Mouse (Mus musculus): ENCODE measurements around the gene Cst7. TPM values are rescaled to one million over a fixed set of nuclear protein-coding genes. Genes with fewer than 3 reads are reported as not detected.

The Cst7 gene
- polyA plus RNA-seq, 1 experiment from 2014 or later = 7.5 TPM

DNA sequence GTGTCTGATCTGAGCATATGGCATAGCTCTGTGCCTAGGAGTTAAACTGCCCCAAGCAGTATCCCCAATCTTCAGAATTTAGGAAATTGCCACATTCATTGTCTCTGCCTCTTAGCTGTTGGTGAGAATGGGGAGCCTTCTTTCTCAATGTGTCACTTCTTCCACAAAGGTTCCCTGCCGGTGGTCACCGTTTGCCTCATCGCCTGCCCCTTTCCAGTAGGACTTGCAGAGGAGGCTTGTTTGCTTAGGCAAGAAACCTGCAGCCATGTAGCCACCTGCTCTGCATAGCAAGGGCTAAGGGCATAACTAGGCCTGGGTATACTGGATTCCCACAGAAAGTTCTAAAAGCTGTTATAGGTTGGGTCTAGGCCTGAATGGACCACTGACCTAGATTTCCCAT is 2.2 kb downstream of the Cst7 start:
- Histone ChIP-seq H3K4me3 (ENCODE audit: low read depth, low read length) (no peak overlapping the region), H3K9ac (replicated peaks) (no peak overlapping the region), H3K9me3 (ENCODE audit: low read length) (no peaks in the 10 kb centered on the region), H3K36me3 (replicated peaks; ENCODE audit: insufficient read depth, low read length) (no peaks in the 10 kb centered on the region), H3K27ac (ENCODE audit: low read depth) (no peak overlapping the region), H3K27me3 (ENCODE audit: insufficient read depth, low read length) (no peaks in the 10 kb centered on the region), H3K4me2 (ENCODE audit: low read depth, low read length) (no peak overlapping the region), H3K4me1 (ENCODE audit: insufficient read depth) (no peaks in the 10 kb centered on the region; the same call in 1 of the 2 replicates)
- DNase-seq = peak; percentile 12
- 59% methylated on average over 3 of the region's 3 CpGs for WGBS (ENCODE audit: insufficient replicate concordance)
- no peak for TF ChIP-seq CTCF (IDR thresholded peaks at IDR 0.05; ENCODE audit: low read depth)
- no peak for TF ChIP-seq EP300 (IDR thresholded peaks at IDR 0.05; ENCODE audit: low read depth)
- ATAC-seq = no peak

DNA sequence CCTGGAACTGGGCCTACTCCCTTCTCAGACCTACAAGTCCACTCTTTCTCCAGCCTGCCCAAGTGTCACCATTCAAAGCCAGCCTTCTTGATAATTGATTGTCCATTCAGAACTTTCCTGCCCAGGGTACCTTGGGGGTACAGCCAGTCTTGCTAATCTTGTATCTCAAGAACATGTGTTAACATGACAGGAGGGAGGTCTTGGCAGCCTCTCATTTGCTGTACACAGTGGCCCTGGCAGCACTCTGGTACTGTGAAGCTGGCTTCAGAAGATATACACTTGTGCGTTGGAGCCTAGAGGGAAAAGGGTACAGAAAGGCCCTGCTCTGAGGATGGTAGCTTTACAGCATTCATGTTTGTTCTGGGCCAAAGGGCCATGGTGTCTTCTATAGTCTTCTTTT is 6.0 kb downstream of the Cst7 start:
- Histone ChIP-seq H3K36me3 (replicated peaks; ENCODE audit: insufficient read depth, low read length) (no peaks in the 10 kb centered on the region; the same call in 1 of the 2 replicates), H3K4me3 (ENCODE audit: low read depth, low read length) (no peak overlapping the region), H3K4me1 (ENCODE audit: insufficient read depth) (no peaks in the 10 kb centered on the region), H3K27ac (ENCODE audit: low read depth) (no peak overlapping the region), H3K4me2 (ENCODE audit: low read depth, low read length) (no peak overlapping the region), H3K27me3 (ENCODE audit: insufficient read depth, low read length) (no peaks in the 10 kb centered on the region), H3K9me3 (ENCODE audit: low read length) (no peaks in the 10 kb centered on the region), H3K9ac (replicated peaks) (no peak overlapping the region)
- ATAC-seq = no peak
- TF ChIP-seq CTCF (IDR thresholded peaks at IDR 0.05; ENCODE audit: low read depth) (no peak), EP300 (IDR thresholded peaks at IDR 0.05; ENCODE audit: low read depth) (no peak)
- 75% methylated on average over 1 of the region's 1 CpGs for WGBS (ENCODE audit: insufficient replicate concordance)
- DNase-seq = no peak

DNA sequence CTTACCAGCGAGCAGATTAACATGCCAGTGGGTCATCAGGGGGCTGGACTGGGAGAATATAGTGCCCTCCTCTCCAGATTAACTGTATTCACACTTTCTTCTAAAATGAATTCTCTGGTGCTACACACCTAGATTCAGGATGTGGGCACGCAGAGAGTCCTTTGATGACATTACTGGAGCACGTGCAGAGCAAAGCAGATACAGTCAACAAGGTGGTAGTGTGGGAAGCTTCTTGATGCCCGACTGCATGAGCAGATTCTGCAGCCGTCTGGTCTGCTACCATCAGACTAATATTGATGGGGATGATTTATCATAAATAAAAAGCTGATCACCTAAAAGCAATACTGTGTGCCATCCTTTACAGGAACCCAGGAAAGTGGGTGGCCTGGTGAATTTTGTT is 8.4 kb downstream of the Cst7 start:
- peak; percentile 5 for DNase-seq
- TF ChIP-seq EP300 (IDR thresholded peaks at IDR 0.05; ENCODE audit: low read depth) (no peak), CTCF (IDR thresholded peaks at IDR 0.05; ENCODE audit: low read depth) (no peak)
- H3K27ac ChIP-seq (ENCODE audit: low read depth) = no peak overlapping the region

DNA sequence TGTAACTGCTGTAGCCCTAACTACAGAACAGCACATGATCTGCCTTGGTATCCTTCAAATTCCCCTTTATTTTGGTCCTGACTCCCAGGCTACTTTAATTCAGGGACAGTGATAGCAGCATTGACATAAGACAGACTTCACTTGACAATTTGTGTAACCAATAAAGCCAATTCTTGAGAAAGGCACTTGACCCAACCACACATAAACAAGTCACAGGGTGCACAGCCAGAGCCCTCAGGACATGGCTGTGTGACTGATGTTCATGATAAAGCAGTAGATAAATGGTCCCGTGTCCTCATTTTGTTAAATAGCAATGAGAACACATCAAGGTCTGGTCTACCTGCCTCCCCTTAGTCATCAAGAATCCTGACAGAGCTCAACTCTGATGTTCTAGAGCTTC is 9.4 kb downstream of the Cst7 start:
- H3K4me1 ChIP-seq (ENCODE audit: insufficient read depth) = no peaks in the 10 kb centered on the region
- DNase-seq = no peak
- H3K36me3 ChIP-seq (replicated peaks; ENCODE audit: insufficient read depth, low read length) = peaks cover 21% of the 10 kb centered on the region
- no peaks in the 10 kb centered on the region for H3K27me3 ChIP-seq (ENCODE audit: insufficient read depth, low read length)
- no peaks in the 10 kb centered on the region for H3K9me3 ChIP-seq (ENCODE audit: low read length)
- H3K9ac ChIP-seq (replicated peaks) = no peak overlapping the region
- ATAC-seq = no peak
- no peak overlapping the region for H3K27ac ChIP-seq (ENCODE audit: low read depth)
- WGBS (ENCODE audit: insufficient replicate concordance) = 54% methylated on average over 1 of the region's 1 CpGs
- no peak for TF ChIP-seq EP300 (IDR thresholded peaks at IDR 0.05; ENCODE audit: low read depth)
- TF ChIP-seq CTCF (IDR thresholded peaks at IDR 0.05; ENCODE audit: low read depth) = no peak
- no peak overlapping the region for H3K4me3 ChIP-seq (ENCODE audit: low read depth, low read length)
- no peak overlapping the region for H3K4me2 ChIP-seq (ENCODE audit: low read depth, low read length)

More for the DNA sequence above, 8.4 kb downstream of the Cst7 start:
- peaks cover 11% of the 10 kb centered on the region; the same call in 1 of the 2 replicates for H3K36me3 ChIP-seq (replicated peaks; ENCODE audit: insufficient read depth, low read length)
- no peaks in the 10 kb centered on the region for H3K27me3 ChIP-seq (ENCODE audit: insufficient read depth, low read length)
- no peak overlapping the region for H3K4me3 ChIP-seq (ENCODE audit: low read depth, low read length)
- H3K9me3 ChIP-seq (ENCODE audit: low read length) = no peaks in the 10 kb centered on the region
- ATAC-seq = no peak
- H3K4me2 ChIP-seq (ENCODE audit: low read depth, low read length) = no peak overlapping the region
- H3K9ac ChIP-seq (replicated peaks) = no peak overlapping the region
- no peaks in the 10 kb centered on the region for H3K4me1 ChIP-seq (ENCODE audit: insufficient read depth)
- WGBS (ENCODE audit: insufficient replicate concordance) = 77% methylated on average over 5 of the region's 5 CpGs

DNA sequence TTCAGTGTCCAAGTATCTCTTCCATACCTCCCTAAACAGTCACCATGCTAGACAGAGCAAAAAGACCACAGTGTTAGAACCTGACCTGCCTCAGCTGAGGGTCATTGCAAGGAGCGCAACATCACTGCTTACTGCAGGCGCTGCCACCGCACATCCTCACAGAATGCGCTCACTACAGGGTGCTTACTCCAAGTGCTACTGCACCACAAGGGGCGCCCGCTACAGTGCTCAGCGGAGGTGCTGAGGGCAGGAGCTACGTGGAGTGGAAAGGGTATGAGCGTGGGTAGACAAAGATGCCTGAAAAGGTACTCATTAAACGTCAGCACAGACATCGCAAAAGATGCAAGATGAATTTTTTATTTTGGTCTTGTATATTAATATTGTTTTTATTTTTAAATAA is 18.9 kb downstream of the Cst7 start:
- no peak overlapping the region for H3K27ac ChIP-seq (ENCODE audit: low read depth)
- H3K9me3 ChIP-seq (ENCODE audit: low read length) = no peaks in the 10 kb centered on the region
- H3K36me3 ChIP-seq (replicated peaks; ENCODE audit: insufficient read depth, low read length) = peaks cover 51% of the 10 kb centered on the region
- H3K9ac ChIP-seq (replicated peaks) = no peak overlapping the region
- DNase-seq (no peak), ATAC-seq (no peak)
- H3K27me3 ChIP-seq (ENCODE audit: insufficient read depth, low read length) = no peaks in the 10 kb centered on the region
- no peak overlapping the region for H3K4me3 ChIP-seq (ENCODE audit: low read depth, low read length)
- 86% methylated on average over 11 of the region's 11 CpGs for WGBS (ENCODE audit: insufficient replicate concordance)
- H3K4me2 ChIP-seq (ENCODE audit: low read depth, low read length) = no peak overlapping the region
- no peak for TF ChIP-seq EP300 (IDR thresholded peaks at IDR 0.05; ENCODE audit: low read depth)
- TF ChIP-seq CTCF (IDR thresholded peaks at IDR 0.05; ENCODE audit: low read depth) = no peak
- no peaks in the 10 kb centered on the region for H3K4me1 ChIP-seq (ENCODE audit: insufficient read depth)

DNA sequence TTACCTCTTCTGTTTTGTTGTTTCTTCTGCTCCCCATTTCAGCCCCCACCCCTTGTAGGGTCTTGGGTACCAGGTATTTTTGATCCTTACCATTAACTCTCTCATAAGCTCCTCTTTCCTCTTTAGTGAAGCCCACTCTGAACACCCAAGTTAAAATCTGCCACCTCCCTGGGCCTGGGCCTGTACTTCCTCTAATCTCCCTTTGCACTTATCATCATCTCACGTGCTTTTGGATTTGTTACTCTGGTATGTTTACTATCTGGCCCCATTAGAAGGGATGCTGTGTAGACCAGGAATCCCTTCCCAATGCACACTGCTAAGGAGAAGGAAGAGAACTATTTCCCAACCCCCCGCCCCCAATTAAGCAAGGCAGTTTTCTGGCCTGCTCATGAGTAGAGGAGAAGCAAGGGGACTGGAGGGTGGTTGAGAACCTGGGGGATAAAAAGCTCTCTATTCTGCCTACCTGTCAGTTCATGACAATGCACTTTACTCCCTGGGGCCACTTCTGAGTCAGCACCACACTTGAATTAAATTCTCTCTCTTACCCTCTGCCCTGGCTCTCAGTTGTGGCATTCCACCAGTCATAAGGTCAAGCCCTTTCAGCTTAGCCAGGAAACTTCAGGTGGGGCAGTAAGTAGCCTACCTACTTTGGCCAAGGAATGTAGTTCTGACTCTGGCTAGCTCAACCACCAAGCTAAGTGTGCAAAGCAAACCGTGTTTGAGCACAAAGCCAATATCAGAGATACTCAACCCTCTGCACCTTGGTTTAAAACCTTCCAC is 25.4 kb downstream of the Cst7 start:
- no peak overlapping the region for H3K4me3 ChIP-seq (ENCODE audit: low read depth, low read length)
- no peak overlapping the region for H3K4me2 ChIP-seq (ENCODE audit: low read depth, low read length)
- H3K9me3 ChIP-seq (ENCODE audit: low read length) = no peaks in the 10 kb centered on the region
- WGBS (ENCODE audit: insufficient replicate concordance) = 83% methylated on average over 3 of the region's 3 CpGs
- no peak overlapping the region for H3K27ac ChIP-seq (ENCODE audit: low read depth)
- no peak overlapping the region for H3K9ac ChIP-seq (replicated peaks)
- ATAC-seq (no peak), DNase-seq (no peak)
- H3K27me3 ChIP-seq (ENCODE audit: insufficient read depth, low read length) = no peaks in the 10 kb centered on the region
- H3K4me1 ChIP-seq (ENCODE audit: insufficient read depth) = no peaks in the 10 kb centered on the region
- TF ChIP-seq EP300 (IDR thresholded peaks at IDR 0.05; ENCODE audit: low read depth) = no peak
- TF ChIP-seq CTCF (IDR thresholded peaks at IDR 0.05; ENCODE audit: low read depth) = no peak
- peaks cover 23% of the 10 kb centered on the region for H3K36me3 ChIP-seq (replicated peaks; ENCODE audit: insufficient read depth, low read length)

All from liver, postnatal 0 days (tissue).